ENCODE assay signal across 18 mouse cellular contexts in the genomic region with DNA sequence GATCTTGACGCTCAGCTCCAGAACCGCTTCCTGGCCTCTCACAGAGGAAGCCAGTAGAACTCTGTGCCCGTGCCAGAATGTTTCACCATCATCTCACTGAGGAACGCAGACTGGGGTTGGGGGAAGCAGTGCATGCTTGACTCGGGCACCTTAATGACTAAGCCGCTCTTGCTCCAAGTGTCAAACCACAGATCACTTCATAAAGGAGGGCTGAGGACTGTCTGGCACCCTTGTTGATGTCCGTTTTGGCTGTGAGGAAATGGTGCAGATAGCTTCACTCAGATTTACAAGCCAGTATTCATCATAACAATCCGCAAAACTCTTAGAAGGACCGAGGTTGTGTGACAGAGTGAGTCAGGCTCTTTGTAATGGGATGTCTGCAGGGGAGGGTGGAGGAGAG. TPM values are rescaled to one million over a fixed set of nuclear protein-coding genes. Genes with fewer than 3 reads are reported as not detected.
DNase-seq lines count a peak whose midpoint lies in the region; ATAC-seq and TF ChIP-seq lines count a peak whose summit lies in the region.
"Had no signal": no experiment of that assay in that cellular context is flagged by ENCODE, and none has a peak within 500 bp of the region (broad histone marks: within the 10 kb centered on the region; RNA-seq: fewer than 3 reads in every experiment).

No protein-coding gene starts in this region.

- no peaks in the 10 kb centered on the region for H3K79me2 ChIP-seq in C2C12 (ENCODE audit: control insufficient read depth, insufficient read depth)

- no peak for TF ChIP-seq CTCF in C2C12 (IDR thresholded peaks at IDR 0.05; ENCODE audit: control insufficient read depth, insufficient read depth, insufficient read length)

- peak; percentile 27 for DNase-seq in gastrocnemius, postnatal 14 days
- no peak for DNase-seq in gastrocnemius, postnatal 10 days
- no peak for DNase-seq in embryo, embryonic 9.5 days (ENCODE audit: extremely low spot score)
- DNase-seq in cerebellum, adult 11 months: no peak
- no peak for DNase-seq in thymus, adult 18-20 months
- DNase-seq: cerebellum, postnatal 25 days; kidney, adult 9 months; spleen, adult 18-20 months had no signal

- intact Hi-C loops in gastrocnemius, postnatal 14 days (cut with DNase I; ENCODE audit: low total_unique reads): no loop called here

- H3K36me3 ChIP-seq in C2C12 (ENCODE audit: control insufficient read depth, insufficient read depth): no peaks in the 10 kb centered on the region
- H3K36me3 ChIP-seq: embryonic facial prominence, embryonic 13.5 days; heart, embryonic 15.5 days; hindbrain, embryonic 15.5 days; liver, embryonic 15.5 days; midbrain, embryonic 12.5 days; neural tube, embryonic 12.5 days had no signal

- H3K27me3 ChIP-seq in C2C12 (ENCODE audit: control insufficient read depth, insufficient read depth, insufficient read length): no peaks in the 10 kb centered on the region
- H3K27me3 ChIP-seq: embryonic facial prominence, embryonic 13.5 days; forebrain, embryonic 13.5 days; heart, embryonic 15.5 days; hindbrain, embryonic 15.5 days; midbrain, embryonic 12.5 days; neural tube, embryonic 12.5 days had no signal

- peak overlapping the region; percentile 39 for H3ac ChIP-seq in C2C12 (ENCODE audit: control insufficient read depth, insufficient read length, low read depth)

- peaks cover 2% of the 10 kb centered on the region for H3K79me3 ChIP-seq in C2C12 (ENCODE audit: low read depth)

- no peak overlapping the region for H3K4me3 ChIP-seq in C2C12 (ENCODE audit: insufficient read depth, poor library complexity, severe bottlenecking)
- H3K4me3 ChIP-seq: embryonic facial prominence, embryonic 13.5 days; forebrain, embryonic 13.5 days; heart, embryonic 15.5 days; hindbrain, embryonic 15.5 days; liver, embryonic 15.5 days; midbrain, embryonic 12.5 days; neural tube, embryonic 12.5 days had no signal

- ATAC-seq in granulocyte monocyte progenitor cell, adult 5-6 weeks (replicated peaks; ENCODE audit: poor library complexity, severe bottlenecking): peak; percentile 84
- peak; percentile 77 for ATAC-seq in megakaryocyte progenitor cell, adult 5-6 weeks (replicated peaks; ENCODE audit: poor library complexity)
- ATAC-seq: forebrain, embryonic 13.5 days had no signal

TF ChIP-seq in C2C12, 6 proteins besides CTCF, POLR2A, EP300 and RAD21:
- no peak for TF ChIP-seq MAX (IDR thresholded peaks at IDR 0.05)
- TF ChIP-seq CEBPB (IDR thresholded peaks at IDR 0.05; ENCODE audit: low read depth): no peak
- TF ChIP-seq FOSL1 (IDR thresholded peaks at IDR 0.05; ENCODE audit: insufficient read depth, low read length, poor library complexity, severe bottlenecking): no peak
- no peak for TF ChIP-seq MYOG (IDR thresholded peaks at IDR 0.05; ENCODE audit: control insufficient read depth, extremely low read depth, insufficient read length)
- no peak for TF ChIP-seq USF1 (IDR thresholded peaks at IDR 0.05; ENCODE audit: low read depth)
- TF ChIP-seq MYOD1 (IDR thresholded peaks at IDR 0.05; ENCODE audit: control insufficient read depth, insufficient read length, low read depth): no peak

RNA-seq across cellular contexts. Expression of a gene that starts 12.6 kb away (rescaled TPM):
- total RNA-seq in gastrocnemius, postnatal 14 days (2021): 10 to 100 TPM in 1 of 2 experiments, 1 to 10 TPM in 1; 8.1 to 10.9 TPM
- total RNA-seq in gastrocnemius, postnatal 10 days (2021): 10 to 100 TPM; 15.9 to 17.5 TPM
- polyA plus RNA-seq in C2C12 (2012; fragmentation: generic; extraction: Trizol): 0.49 TPM
- 0.11 TPM in 1 of 2 replicates, not detected in the other for total RNA-seq in granulocyte monocyte progenitor cell, adult 5-6 weeks (2014; fragmentation: Nextera tagmentation)
- total RNA-seq in granulocyte monocyte progenitor cell, adult 5-6 weeks (2017): not detected in 2 replicates
- not detected in 2 replicates for total RNA-seq in megakaryocyte progenitor cell, adult 5-6 weeks (2015)
- total RNA-seq in megakaryocyte progenitor cell, adult 5-6 weeks (2017): 0.10 and 0.21 TPM in 2 replicates

RNA-seq across cellular contexts. Expression of a gene that starts 48.2 kb away (rescaled TPM):
- under 1 TPM; 0.29 to 0.57 TPM for total RNA-seq in gastrocnemius, postnatal 14 days (2021)
- 1 to 10 TPM in 1 of 2 experiments, under 1 TPM in 1; 0.63 to 1.5 TPM for total RNA-seq in gastrocnemius, postnatal 10 days (2021)
- polyA plus RNA-seq in C2C12 (2012; fragmentation: generic; extraction: Trizol): 0.75 TPM
- total RNA-seq in granulocyte monocyte progenitor cell, adult 5-6 weeks (2014; fragmentation: Nextera tagmentation): 0.26 and 1.0 TPM in 2 replicates
- total RNA-seq in granulocyte monocyte progenitor cell, adult 5-6 weeks (2017): 0.26 and 1.6 TPM in 2 replicates
- 3.8 and 5.2 TPM in 2 replicates for total RNA-seq in megakaryocyte progenitor cell, adult 5-6 weeks (2015)
- total RNA-seq in megakaryocyte progenitor cell, adult 5-6 weeks (2017): 0.62 and 4.2 TPM in 2 replicates

RNA-seq across cellular contexts. Expression of a gene that starts 48.4 kb away (rescaled TPM):
- under 1 TPM; 0.53 to 0.78 TPM for total RNA-seq in gastrocnemius, postnatal 14 days (2021)
- total RNA-seq in gastrocnemius, postnatal 10 days (2021): 1 to 10 TPM; 1.1 to 1.6 TPM
- polyA plus RNA-seq in C2C12 (2012; fragmentation: generic; extraction: Trizol): 2.8 TPM
- total RNA-seq in granulocyte monocyte progenitor cell, adult 5-6 weeks (2014; fragmentation: Nextera tagmentation): 3.2 and 10.4 TPM in 2 replicates
- 4.4 and 5.4 TPM in 2 replicates for total RNA-seq in granulocyte monocyte progenitor cell, adult 5-6 weeks (2017)
- 3.4 and 6.0 TPM in 2 replicates for total RNA-seq in megakaryocyte progenitor cell, adult 5-6 weeks (2015)
- 6.6 TPM in 2 replicates for total RNA-seq in megakaryocyte progenitor cell, adult 5-6 weeks (2017)

RNA-seq across cellular contexts. Expression of a gene that starts 59.0 kb away (rescaled TPM):
- total RNA-seq in gastrocnemius, postnatal 14 days (2021): 10 to 100 TPM; 10.9 to 12.9 TPM
- 10 to 100 TPM; 14.5 to 14.8 TPM for total RNA-seq in gastrocnemius, postnatal 10 days (2021)
- polyA plus RNA-seq in C2C12 (2012; fragmentation: generic; extraction: Trizol): 19.6 TPM
- total RNA-seq in granulocyte monocyte progenitor cell, adult 5-6 weeks (2014; fragmentation: Nextera tagmentation): 30.6 and 64.1 TPM in 2 replicates
- total RNA-seq in granulocyte monocyte progenitor cell, adult 5-6 weeks (2017): 116 and 141 TPM in 2 replicates
- 68.9 and 78.2 TPM in 2 replicates for total RNA-seq in megakaryocyte progenitor cell, adult 5-6 weeks (2015)
- 126 and 148 TPM in 2 replicates for total RNA-seq in megakaryocyte progenitor cell, adult 5-6 weeks (2017)

RNA-seq across cellular contexts. Expression of a gene that starts 59.3 kb away (rescaled TPM):
- total RNA-seq in gastrocnemius, postnatal 14 days (2021): 10 to 100 TPM; 21.5 to 26.8 TPM
- total RNA-seq in gastrocnemius, postnatal 10 days (2021): 10 to 100 TPM; 24.8 to 25.5 TPM
- 8.4 TPM for polyA plus RNA-seq in C2C12 (2012; fragmentation: generic; extraction: Trizol)
- total RNA-seq in granulocyte monocyte progenitor cell, adult 5-6 weeks (2014; fragmentation: Nextera tagmentation): 17.3 and 19.0 TPM in 2 replicates
- 13.4 and 27.7 TPM in 2 replicates for total RNA-seq in granulocyte monocyte progenitor cell, adult 5-6 weeks (2017)
- 14.4 and 18.0 TPM in 2 replicates for total RNA-seq in megakaryocyte progenitor cell, adult 5-6 weeks (2015)
- total RNA-seq in megakaryocyte progenitor cell, adult 5-6 weeks (2017): 9.1 and 19.9 TPM in 2 replicates

Comparison
In these comparisons a context has a peak if more than half of its experiments do, and no peak if none do; other contexts are left out.
1. RNA of a gene that starts 12.6 kb away (total RNA-seq): 15.9 to 17.5 TPM in gastrocnemius, postnatal 10 days and 8.1 to 10.9 TPM in gastrocnemius, postnatal 14 days; 0.10 to 0.21 TPM in megakaryocyte progenitor cell, adult 5-6 weeks and 0.11 TPM in granulocyte monocyte progenitor cell, adult 5-6 weeks; every median in the first group is over 4 times any median in the second.